Mouse (Mus musculus) liver, embryonic 14.5 days (tissue): Measurements from ENCODE around the gene 1500011B03Rik.

Source experiments
- CTCF ChIP-seq: IDR thresholded peaks from 2 replicates; pipeline ENCODE4 v1.5.1; 2016; ENCODE audit warnings: antibody characterized with exemption, low read depth, control low read depth
- EP300 ChIP-seq: IDR thresholded peaks from 2 replicates; pipeline ENCODE4 v1.6.1; 2016; ENCODE audit warnings: antibody characterized with exemption, low read depth

DNA sequence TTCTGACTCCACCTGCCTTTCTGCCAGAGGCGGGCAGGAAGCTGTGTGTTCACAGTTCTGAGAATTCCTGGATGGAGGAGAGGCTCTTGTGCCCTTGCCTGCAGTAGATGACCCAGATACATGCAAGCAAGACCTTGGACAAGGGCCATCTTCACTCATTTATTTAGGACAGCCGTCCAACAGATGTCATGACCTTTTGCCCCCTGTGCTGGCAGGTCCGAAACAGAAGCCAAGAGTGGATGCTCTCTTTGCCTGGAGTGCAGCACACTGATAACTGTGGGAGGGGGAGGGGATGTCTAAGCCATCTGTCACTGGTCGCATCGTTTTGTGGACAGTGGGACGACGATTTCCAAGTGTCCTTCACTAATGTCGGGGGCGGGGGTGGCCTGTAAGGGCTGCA is 28.0 kb downstream of the 1500011B03Rik start:
- TF ChIP-seq CTCF (no peak), EP300 (no peak)
